Mouse (Mus musculus) cerebellum, adult 2 months (tissue): ENCODE results near the gene Card9.

Experiments used
- CTCF ChIP-seq: fragments of 200-500 bp; IDR thresholded peaks from 2 replicates; pipeline ENCODE4 v1.5.1; 2011; ENCODE audit warnings: low read depth, mild to moderate bottlenecking, control low read depth, low read length, moderate library complexity, borderline replicate concordance; ENCODE audit not compliant: insufficient read depth
- POLR2A ChIP-seq: fragments of 200-500 bp; IDR thresholded peaks from 2 replicates; pipeline ENCODE4 v1.6.1; 2011; ENCODE audit warnings: low read length, control low read depth, borderline replicate concordance; ENCODE audit not compliant: insufficient read depth

DNA sequence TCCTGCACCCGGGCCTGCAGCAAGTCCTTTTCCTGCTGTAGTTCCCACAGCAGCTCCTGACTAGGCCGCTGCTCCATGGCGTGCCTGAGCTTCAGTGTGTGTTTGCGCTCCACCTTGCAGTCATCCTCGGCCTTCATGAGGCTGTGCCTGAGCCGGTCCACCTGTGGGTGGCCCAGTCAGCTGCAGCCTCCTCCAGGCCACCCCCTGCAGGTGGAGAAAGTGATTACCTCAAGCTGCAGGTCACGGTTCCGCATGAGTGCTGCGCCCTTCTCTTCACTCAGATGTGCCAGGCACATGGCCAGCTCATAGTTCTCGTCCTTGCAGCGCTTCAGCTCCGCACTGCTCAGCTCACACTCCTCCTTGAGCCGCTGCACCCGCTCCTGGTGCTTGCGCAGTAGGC lies 3.2 kb downstream of the Card9 start:
- TF ChIP-seq POLR2A (no peak), CTCF (no peak)
